Mouse (Mus musculus) kidney, postnatal 4 days (tissue): ENCODE data around the gene Fam83g.
"Not testable (repeated sequence)": the region's sequence is repeated elsewhere in the genome, so short reads cannot be mapped to it uniquely, and the experiment has no call there.

Experiments used
- DNase-seq, 2 experiments: peaks; one replicate each; pipeline ENCODE4 v3.0.0; 2021; ENCODE audit warnings: mixed read lengths in 2 of 2

The Fam83g gene

GRCm38 (mm10) chr11:61683907-61684731, at the start of gene Fam83g:
Gene Fam83g (plus strand): TSS chr11:61684091.
- peak; percentile 84 to 89 for DNase-seq

GRCm38 (mm10) chr11:61636309-61636708, 47.6 kb upstream of the Fam83g start:
- not testable (repeated sequence) for DNase-seq

- DNase-seq = no peak
These were observed 46.5 kb upstream of the Fam83g start for GRCm38 (mm10) chr11:61637413-61637812.

- no peak for DNase-seq
These were observed 46.0 kb upstream of the Fam83g start for GRCm38 (mm10) chr11:61637856-61638255.

DNA sequence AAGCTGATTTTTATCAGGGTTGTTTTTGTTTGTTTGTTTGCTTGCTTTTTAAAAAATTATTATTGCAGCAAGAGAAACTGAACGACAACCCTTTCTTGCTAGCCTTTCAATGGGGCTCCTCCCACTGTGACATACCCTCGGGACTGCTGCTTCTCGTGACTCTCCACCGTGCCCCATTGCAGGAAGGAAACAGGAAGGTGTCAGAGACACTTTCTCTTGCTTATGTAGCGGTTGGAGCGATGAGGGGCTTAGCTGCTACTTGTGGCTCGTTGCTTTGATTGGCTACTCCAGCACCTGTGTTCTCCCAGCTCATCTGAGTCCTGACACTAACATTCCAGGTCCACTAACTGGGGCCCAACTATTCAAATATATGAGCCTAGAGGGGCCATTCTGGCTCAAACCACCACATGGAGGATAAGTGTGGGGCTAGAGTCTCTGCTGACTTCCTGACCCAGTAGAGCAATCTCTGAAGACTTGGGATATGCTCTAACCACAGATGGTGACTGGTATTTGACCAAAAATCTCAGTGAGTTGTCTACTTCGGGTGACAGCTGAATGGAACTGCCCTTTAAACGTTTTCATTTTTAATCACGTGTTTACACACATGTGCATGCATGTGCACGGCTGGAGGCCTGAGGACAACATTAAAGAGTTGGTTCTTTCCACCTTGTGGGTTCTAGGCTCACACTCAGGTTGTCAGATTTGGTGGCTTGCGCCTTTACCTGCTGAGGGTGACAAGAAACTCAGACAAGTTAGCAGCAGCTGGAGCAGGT, 44.9 kb upstream of the Fam83g start:
- DNase-seq = no peak

- no peak for DNase-seq
These were observed 44.2 kb upstream of the Fam83g start for GRCm38 (mm10) chr11:61639601-61640177.

DNA sequence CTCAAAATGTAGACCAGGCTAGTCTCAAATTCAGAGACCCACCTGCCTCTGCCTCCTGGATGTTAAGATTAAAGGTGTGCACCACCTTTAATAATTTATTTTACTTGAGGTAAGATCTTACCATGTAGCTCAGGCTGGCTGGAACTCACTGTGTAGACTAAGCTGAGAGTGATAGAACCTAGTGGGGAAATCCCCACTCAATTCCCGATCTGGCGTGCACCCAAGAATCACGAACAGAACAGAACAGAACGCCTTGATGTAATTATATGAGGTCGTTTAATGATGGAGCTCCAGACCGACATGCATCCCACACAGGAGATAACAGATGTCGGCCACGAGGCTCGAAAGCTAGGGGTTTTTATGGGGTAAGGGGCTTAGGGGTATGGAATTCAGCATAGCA, 43.3 kb upstream of the Fam83g start:
- DNase-seq = not testable (repeated sequence)

DNA sequence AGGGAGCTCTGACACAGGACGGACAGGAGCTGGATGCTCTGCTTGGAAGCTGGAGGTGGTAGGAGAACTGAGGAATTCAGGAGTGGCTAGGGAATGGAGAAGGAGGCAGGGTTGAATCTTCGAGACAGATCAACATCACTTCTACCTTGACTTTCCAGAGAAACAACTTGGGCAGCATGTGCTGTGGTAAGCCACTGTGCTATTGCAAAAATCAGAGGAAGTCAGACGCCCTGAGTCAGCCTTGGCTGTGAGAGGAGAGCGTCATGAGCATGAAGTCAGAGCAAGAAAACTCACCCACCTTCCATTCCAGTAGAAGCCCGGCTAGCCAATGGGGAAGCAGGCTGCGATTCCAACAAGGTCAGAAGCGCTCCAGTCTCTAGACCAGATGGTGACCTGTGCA, 41.8 kb upstream of the Fam83g start:
- DNase-seq = no peak

- no peak for DNase-seq
These were observed 40.5 kb upstream of the Fam83g start for GRCm38 (mm10) chr11:61643184-61643961.

- DNase-seq = no peak
These were observed 39.1 kb upstream of the Fam83g start for GRCm38 (mm10) chr11:61644576-61645326.

GRCm38 (mm10) chr11:61645357-61645857, 38.5 kb upstream of the Fam83g start:
- no peak for DNase-seq

GRCm38 (mm10) chr11:61646499-61647039, 37.3 kb upstream of the Fam83g start:
- DNase-seq = no peak

- no peak for DNase-seq
These were observed 36.6 kb upstream of the Fam83g start for GRCm38 (mm10) chr11:61647110-61647910.

DNA sequence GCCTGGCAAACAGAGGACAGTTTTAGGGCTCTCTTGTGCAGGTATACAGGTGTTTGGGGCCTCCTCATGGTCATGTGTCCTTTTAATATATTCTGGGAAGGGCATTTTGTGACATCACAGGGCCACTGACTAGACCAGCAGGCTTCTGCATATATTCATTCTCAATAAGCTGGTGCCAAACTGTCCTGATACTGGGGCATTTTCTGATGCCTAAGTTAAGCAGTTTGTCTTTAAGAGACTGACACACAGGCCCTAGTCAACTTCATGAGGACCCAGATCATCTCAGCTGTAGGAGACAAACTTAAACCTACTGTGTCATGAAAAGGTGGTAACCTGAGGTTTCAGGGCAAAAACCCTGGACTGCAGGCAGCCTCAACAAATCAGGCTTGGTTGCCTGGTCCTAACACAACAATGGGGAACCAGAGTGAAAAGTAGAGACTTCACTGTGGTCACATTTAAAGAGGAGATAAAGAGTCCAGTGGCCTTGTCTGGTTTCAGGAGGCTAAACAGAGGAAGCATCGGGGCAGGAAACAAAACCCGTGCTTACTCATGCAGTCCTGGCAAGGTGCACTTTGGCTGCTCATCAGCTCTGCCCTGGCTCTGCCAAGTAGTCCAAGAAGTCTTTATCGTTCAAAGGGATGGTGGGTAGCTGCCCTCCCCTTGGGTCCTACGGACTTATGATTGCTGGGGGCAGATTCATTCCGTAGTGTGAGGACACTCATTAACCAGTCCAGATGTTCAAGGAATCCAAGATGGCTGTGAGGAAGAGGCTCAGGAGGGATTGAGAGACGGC, 35.7 kb upstream of the Fam83g start:
- DNase-seq = peak in 1 of 2 experiments; percentile 38

GRCm38 (mm10) chr11:61648749-61649115, 35.2 kb upstream of the Fam83g start:
- DNase-seq = peak in 1 of 2 experiments; percentile 30

GRCm38 (mm10) chr11:61649163-61649580, 34.7 kb upstream of the Fam83g start:
- no peak for DNase-seq

DNA sequence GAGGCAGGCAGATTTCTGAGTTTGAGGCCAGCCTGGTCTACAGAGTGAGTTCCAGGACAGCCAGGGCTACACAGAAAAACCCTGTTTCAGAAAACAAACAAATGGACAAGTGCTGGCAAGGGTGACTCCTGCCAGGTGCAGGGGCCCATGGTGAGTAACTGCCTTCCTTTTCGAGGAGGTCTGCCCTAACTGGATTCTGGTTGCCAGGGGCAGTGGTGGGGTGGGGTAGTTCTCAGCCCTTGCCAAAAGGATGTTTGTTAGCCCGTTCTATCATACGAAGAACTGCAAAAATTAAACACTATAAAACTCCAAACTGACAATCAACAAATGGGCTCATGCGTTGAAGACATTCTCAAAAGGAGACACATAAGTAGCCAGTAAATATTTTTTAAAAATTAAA, 34.3 kb upstream of the Fam83g start:
- DNase-seq = no peak

DNA sequence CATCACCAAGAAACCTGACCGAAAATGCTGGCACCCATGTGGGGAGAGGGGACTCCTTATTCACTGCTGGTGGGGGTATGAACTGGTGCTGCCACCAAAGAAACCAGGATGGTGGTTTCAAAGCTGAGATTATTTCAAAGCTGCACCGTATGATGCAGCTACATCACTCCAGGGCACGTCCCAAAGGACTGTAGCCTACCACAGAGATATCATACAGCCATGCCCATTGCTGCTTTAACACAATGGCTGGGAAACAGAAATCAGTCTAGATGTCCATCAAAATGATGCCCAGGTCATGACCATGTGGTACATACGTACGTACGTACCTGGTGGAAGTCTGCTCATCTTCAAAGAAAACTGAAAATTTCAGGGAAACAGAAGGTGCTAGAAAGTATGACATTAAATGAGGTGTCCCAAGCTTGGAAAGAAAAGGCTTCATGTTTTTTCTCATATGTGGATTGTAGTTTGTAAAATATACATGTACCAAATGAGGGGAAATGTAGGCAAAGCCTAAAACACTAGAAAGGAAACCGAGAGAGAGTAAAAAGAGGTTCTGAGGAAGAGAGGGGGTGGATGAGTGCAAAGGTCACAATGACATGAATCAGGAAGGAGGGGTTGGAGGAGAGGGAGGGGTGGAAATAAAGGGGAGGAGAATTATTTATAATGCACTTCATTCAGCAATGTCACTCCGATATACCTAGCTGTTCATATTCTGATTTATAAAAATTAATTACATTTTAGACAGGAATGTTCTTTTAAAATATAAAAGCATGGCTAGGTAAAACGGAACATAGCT, 33.2 kb upstream of the Fam83g start:
- DNase-seq = no peak

DNA sequence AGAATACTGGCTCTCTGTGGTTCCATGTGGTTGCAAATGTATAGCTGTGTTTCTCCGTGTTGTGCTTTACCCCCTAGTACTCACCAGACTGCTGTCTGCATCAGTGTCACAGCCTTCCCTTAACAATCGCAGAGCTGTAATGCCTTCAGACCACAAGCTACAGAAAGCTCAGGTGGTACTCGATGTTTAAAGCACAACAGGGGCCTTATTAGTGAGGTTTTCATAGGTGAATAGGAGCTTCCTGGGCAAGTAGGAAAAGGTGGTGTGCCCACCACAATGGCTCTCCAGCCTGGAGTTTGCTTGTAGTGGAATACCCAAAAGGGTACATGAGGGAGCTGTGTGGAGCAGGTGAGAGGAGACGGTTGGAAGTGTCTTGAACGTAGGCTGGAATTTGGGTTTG, 31.7 kb upstream of the Fam83g start:
- no peak for DNase-seq
